Comparison of ENCODE assay signal across 8 mouse cellular contexts in genomic region chr5:112718655-112719306, GRCm38 (mm10).
DNase-seq lines count a peak whose midpoint lies in the region; ATAC-seq lines count a peak whose summit lies in the region.

No protein-coding gene starts in this region.

- H3K36me3 ChIP-seq in liver, embryonic 13.5 days = no peaks in the 10 kb centered on the region
- no peaks in the 10 kb centered on the region for H3K36me3 ChIP-seq in neural tube, embryonic 13.5 days

- no peak overlapping the region for H3K27ac ChIP-seq in liver, embryonic 13.5 days
- H3K27ac ChIP-seq in neural tube, embryonic 13.5 days (replicated peaks) = peak overlapping the region; percentile 11; the same call in 1 of the 2 replicates

- H3K4me1 ChIP-seq in liver, embryonic 13.5 days (replicated peaks) = no peaks in the 10 kb centered on the region
- peaks cover 23% of the 10 kb centered on the region for H3K4me1 ChIP-seq in neural tube, embryonic 13.5 days (replicated peaks)

- H3K9ac ChIP-seq in liver, embryonic 13.5 days = no peak overlapping the region
- no peak overlapping the region for H3K9ac ChIP-seq in neural tube, embryonic 13.5 days

- DNase-seq in right cerebral cortex, postnatal 14 days = peak; percentile 64
- no peak for DNase-seq in right cerebral cortex, postnatal 25 days
- peak; percentile 26 for DNase-seq in c-Kit-positive CD71-positive TER-119-positive erythroid progenitor cells, embryonic 14.5 days (ENCODE audit: low spot score)
- DNase-seq in heart, postnatal 4 days = peak; percentile 87
- DNase-seq in liver, embryonic 13.5 days = peak; percentile 10
- peak; percentile 64 for DNase-seq in yolk sac, embryonic 10.5 days (ENCODE audit: low spot score)
- DNase-seq in right cerebral cortex, postnatal 36 days (ENCODE audit: low spot score in 2 of 2) = no peak

- no peak overlapping the region for H3K4me3 ChIP-seq in liver, embryonic 13.5 days (replicated peaks)
- no peak overlapping the region for H3K4me3 ChIP-seq in neural tube, embryonic 13.5 days

- 40% methylated on average over 12 of the region's 12 CpGs for WGBS in liver, embryonic 13.5 days (ENCODE audit: insufficient replicate concordance)
- 21% methylated on average over 12 of the region's 12 CpGs for WGBS in neural tube, embryonic 13.5 days

- no peak overlapping the region for H3K4me2 ChIP-seq in liver, embryonic 13.5 days
- H3K4me2 ChIP-seq in neural tube, embryonic 13.5 days = no peak overlapping the region

- no peaks in the 10 kb centered on the region for H3K27me3 ChIP-seq in liver, embryonic 13.5 days
- H3K27me3 ChIP-seq in neural tube, embryonic 13.5 days = no peaks in the 10 kb centered on the region; the same call in 1 of the 2 replicates

- H3K9me3 ChIP-seq in liver, embryonic 13.5 days (replicated peaks) = no peaks in the 10 kb centered on the region
- no peaks in the 10 kb centered on the region for H3K9me3 ChIP-seq in neural tube, embryonic 13.5 days

- ATAC-seq in liver, embryonic 13.5 days (ENCODE audit: low read depth) = no peak
- peak; percentile 54 for ATAC-seq in neural tube, embryonic 13.5 days (ENCODE audit: low read depth)

Comparison
In these comparisons a context has a peak if more than half of its experiments do, and no peak if none do; other contexts are left out.
1. DNase-seq: peak in right cerebral cortex, postnatal 14 days (single experiment), c-Kit-positive CD71-positive TER-119-positive erythroid progenitor cells, embryonic 14.5 days (single experiment), heart, postnatal 4 days (single experiment), liver, embryonic 13.5 days (single experiment) and yolk sac, embryonic 10.5 days (single experiment); none in right cerebral cortex, postnatal 25 days (single experiment) and right cerebral cortex, postnatal 36 days (0 of 2).